Comparison of ENCODE assay signal across 7 mouse cellular contexts in genomic region chr10:63099521-63099920, GRCm38 (mm10). TPM values are rescaled to one million over a fixed set of nuclear protein-coding genes. Genes with fewer than 3 reads are reported as not detected.
DNase-seq lines count a peak whose midpoint lies in the region; ATAC-seq and TF ChIP-seq lines count a peak whose summit lies in the region.

TSS of gene Atoh7 (plus strand) at chr10:63099651.

- peak; percentile 34 for DNase-seq in neural tube, embryonic 11.5 days (ENCODE audit: low spot score)
- DNase-seq in neural tube, embryonic 10.5 days (ENCODE audit: extremely low spot score, low spot score), result no peak
- DNase-seq in embryonic facial prominence, embryonic 10.5 days (ENCODE audit: low spot score), result peak; percentile 42
- peak; percentile 8 for DNase-seq in hindbrain, postnatal 0 days (ENCODE audit: low spot score)
- no peak for DNase-seq in layer of hippocampus, adult 8-10 months (ENCODE audit: low spot score in 2 of 2)

- WGBS in neural tube, embryonic 11.5 days, result 3% methylated on average over 16 of the region's 16 CpGs
- WGBS in embryonic facial prominence, embryonic 10.5 days, result 3% methylated on average over 16 of the region's 16 CpGs
- 7% methylated on average over 16 of the region's 16 CpGs for WGBS in hindbrain, postnatal 0 days
- 4% methylated on average over 16 of the region's 16 CpGs for WGBS in midbrain, embryonic 16.5 days

- H3K9me3 ChIP-seq in neural tube, embryonic 11.5 days (ENCODE audit: control insufficient read depth, low read length), result no peaks in the 10 kb centered on the region
- no peaks in the 10 kb centered on the region for H3K9me3 ChIP-seq in embryonic facial prominence, embryonic 10.5 days
- H3K9me3 ChIP-seq in hindbrain, postnatal 0 days (ENCODE audit: low read length), result no peaks in the 10 kb centered on the region
- H3K9me3 ChIP-seq in midbrain, embryonic 16.5 days (replicated peaks; ENCODE audit: control insufficient read depth, low read length, poor library complexity, severe bottlenecking), result no peaks in the 10 kb centered on the region

- peak within 1 kb of the TSS; percentile 78 for H3K4me2 ChIP-seq in neural tube, embryonic 11.5 days (ENCODE audit: low read depth)
- H3K4me2 ChIP-seq in hindbrain, postnatal 0 days (ENCODE audit: low read depth, low read length), result peak within 1 kb of the TSS; percentile 84
- peak within 1 kb of the TSS; percentile 97 for H3K4me2 ChIP-seq in midbrain, embryonic 16.5 days (ENCODE audit: low read length)

- peak within 1 kb of the TSS; percentile 61 for H3K9ac ChIP-seq in neural tube, embryonic 11.5 days (ENCODE audit: low read length)
- H3K9ac ChIP-seq in hindbrain, postnatal 0 days (replicated peaks; ENCODE audit: low read length), result peak within 1 kb of the TSS; percentile 74
- peak within 1 kb of the TSS; percentile 83 for H3K9ac ChIP-seq in midbrain, embryonic 16.5 days (ENCODE audit: low read depth, low read length)

- peak within 1 kb of the TSS; percentile 48 for H3K4me3 ChIP-seq in neural tube, embryonic 11.5 days (ENCODE audit: low read depth, low read length)
- H3K4me3 ChIP-seq in embryonic facial prominence, embryonic 10.5 days, result peak within 1 kb of the TSS; percentile 67
- peak within 1 kb of the TSS; percentile 74 for H3K4me3 ChIP-seq in hindbrain, postnatal 0 days (ENCODE audit: low read length)
- peak within 1 kb of the TSS; percentile 68 for H3K4me3 ChIP-seq in midbrain, embryonic 16.5 days (ENCODE audit: low read depth, low read length)

- no peak within 1 kb of the TSS for H3K27ac ChIP-seq in neural tube, embryonic 11.5 days (ENCODE audit: low read depth, low read length)
- peak within 1 kb of the TSS; percentile 76 for H3K27ac ChIP-seq in embryonic facial prominence, embryonic 10.5 days (replicated peaks)
- peak within 1 kb of the TSS; percentile 71 for H3K27ac ChIP-seq in hindbrain, postnatal 0 days
- H3K27ac ChIP-seq in midbrain, embryonic 16.5 days (ENCODE audit: low read length), result peak within 1 kb of the TSS; percentile 56

- ATAC-seq in neural tube, embryonic 11.5 days (ENCODE audit: insufficient read depth, low FRiP score, low TSS enrichment), result peak; percentile 55; the same call in 1 of the 2 replicates
- peak; percentile 50; the same call in 1 of the 2 replicates for ATAC-seq in hindbrain, postnatal 0 days
- 0 out of 2 replicates have a peak, but pooled peaks have one; percentile 30 for ATAC-seq in midbrain, embryonic 16.5 days
- ATAC-seq in monocyte, adult 5-6 weeks (replicated peaks; ENCODE audit: insufficient number of reproducible peaks, low FRiP score, low TSS enrichment, poor library complexity, severe bottlenecking), result no peak

- TF ChIP-seq CTCF in hindbrain, postnatal 0 days (IDR thresholded peaks at IDR 0.05; ENCODE audit: low read depth), result no peak

- H3K27me3 ChIP-seq in neural tube, embryonic 11.5 days (ENCODE audit: control insufficient read depth, insufficient read depth, low read length), result peaks cover 9% of the 10 kb centered on the region
- H3K27me3 ChIP-seq in embryonic facial prominence, embryonic 10.5 days (replicated peaks; ENCODE audit: low read depth, poor library complexity, severe bottlenecking), result peaks cover 53% of the 10 kb centered on the region
- no peaks in the 10 kb centered on the region; the same call in 1 of the 2 replicates for H3K27me3 ChIP-seq in hindbrain, postnatal 0 days (ENCODE audit: insufficient read depth, low read length)
- no peaks in the 10 kb centered on the region for H3K27me3 ChIP-seq in midbrain, embryonic 16.5 days (ENCODE audit: control insufficient read depth, insufficient read depth, low read depth, low read length)

- H3K4me1 ChIP-seq in neural tube, embryonic 11.5 days (ENCODE audit: control insufficient read depth, insufficient read depth, low read length), result peaks cover 4% of the 10 kb centered on the region; the same call in 1 of the 2 replicates
- peaks cover 12% of the 10 kb centered on the region for H3K4me1 ChIP-seq in embryonic facial prominence, embryonic 10.5 days
- no peaks in the 10 kb centered on the region for H3K4me1 ChIP-seq in hindbrain, postnatal 0 days (ENCODE audit: insufficient read depth, low read length)
- H3K4me1 ChIP-seq in midbrain, embryonic 16.5 days (ENCODE audit: control insufficient read depth, insufficient read depth, low read length), result peaks cover 4% of the 10 kb centered on the region

- H3K36me3 ChIP-seq in neural tube, embryonic 11.5 days (ENCODE audit: control insufficient read depth, insufficient read depth, low read length), result no peaks in the 10 kb centered on the region
- H3K36me3 ChIP-seq in embryonic facial prominence, embryonic 10.5 days (replicated peaks), result no peaks in the 10 kb centered on the region
- no peaks in the 10 kb centered on the region for H3K36me3 ChIP-seq in hindbrain, postnatal 0 days (ENCODE audit: insufficient read depth, low read length)
- H3K36me3 ChIP-seq in midbrain, embryonic 16.5 days (ENCODE audit: control insufficient read depth, insufficient read depth, low read length), result no peaks in the 10 kb centered on the region

RNA-seq across cellular contexts. Expression of gene Atoh7, which starts in this region (rescaled TPM):
- polyA plus RNA-seq in neural tube, embryonic 11.5 days (2014; fragmentation: Nextera tagmentation; extraction: Ambion mirVana), result 0.49 and 0.89 TPM in 2 replicates
- polyA plus RNA-seq in embryonic facial prominence, embryonic 10.5 days (2016; fragmentation: Nextera tagmentation; extraction: Ambion mirVana), result 0.26 and 0.29 TPM in 2 replicates
- 10.5 and 13.8 TPM in 2 replicates for total RNA-seq in hindbrain, postnatal 0 days (2014; rRNA removed)
- 14.7 and 15.4 TPM in 2 replicates for polyA plus RNA-seq in hindbrain, postnatal 0 days (2015; fragmentation: Nextera tagmentation; extraction: Ambion mirVana)
- polyA plus RNA-seq in midbrain, embryonic 16.5 days (2015; fragmentation: Nextera tagmentation; extraction: Ambion mirVana), result 2.3 and 2.6 TPM in 2 replicates
- total RNA-seq in monocyte, adult 5-6 weeks (2017), result not detected in 3 replicates
- total RNA-seq in layer of hippocampus, adult 8-10 months (2022), result 1 to 10 TPM; 1.4 to 3.5 (median 2.0) TPM

Comparison
In these comparisons a context has a peak if more than half of its experiments do, and no peak if none do; other contexts are left out.
1. Peak in DNase-seq, ATAC-seq, H3K4me3 ChIP-seq, H3K9ac ChIP-seq and H3K4me2 ChIP-seq in neural tube, embryonic 11.5 days; RNA of the gene not detected or under 1 TPM.
2. Peak in DNase-seq, H3K4me3 ChIP-seq and H3K27ac ChIP-seq in embryonic facial prominence, embryonic 10.5 days; RNA of the gene not detected or under 1 TPM.